Mouse (Mus musculus) right cerebral cortex, adult 2 months (tissue): ENCODE results near the gene Capn10.

ENCODE experiments used
- DNase-seq, 2 experiments: peaks; one replicate each; pipeline ENCODE4 v3.0.0; 2021 to 2022; ENCODE audit warnings: low spot score in 2 of 2

Gene Capn10

GRCm38 (mm10) chr1:92934182-92934827 is at the start of gene Capn10:
Gene Capn10, plus strand, starts transcription at chr1:92934376.
- DNase-seq, result peak; percentile 97 to 98

- DNase-seq, result no peak
Measured at GRCm38 (mm10) chr1:92888901-92889655, 45.1 kb upstream of the Capn10 start.

- no peak for DNase-seq
Measured at GRCm38 (mm10) chr1:92892791-92893190, 41.4 kb upstream of the Capn10 start.

- no peak for DNase-seq
Measured at GRCm38 (mm10) chr1:92893896-92894295, 40.3 kb upstream of the Capn10 start.

- DNase-seq, result peak; percentile 86 to 88
Measured at GRCm38 (mm10) chr1:92895089-92895488, 39.1 kb upstream of the Capn10 start.

- DNase-seq, result peak; percentile 66 to 83
Measured at GRCm38 (mm10) chr1:92902786-92903185, 31.4 kb upstream of the Capn10 start, which contains the start of gene Ankmy1. Gene Ankmy1, minus strand, starts transcription at chr1:92902906.

- DNase-seq, result peak in 1 of 2 experiments; percentile 40
Measured at GRCm38 (mm10) chr1:92903627-92904026, 30.5 kb upstream of the Capn10 start.

- DNase-seq, result no peak
Measured at GRCm38 (mm10) chr1:92905703-92906310, 28.4 kb upstream of the Capn10 start.

- peak; percentile 79 to 82 for DNase-seq
Measured at GRCm38 (mm10) chr1:92906779-92907631, 27.2 kb upstream of the Capn10 start, which contains the start of gene Dusp28. Gene Dusp28, plus strand, starts transcription at chr1:92906981.

- DNase-seq, result no peak
Measured at GRCm38 (mm10) chr1:92907632-92908360, 26.4 kb upstream of the Capn10 start.

- DNase-seq, result no peak
Measured at GRCm38 (mm10) chr1:92908664-92909063, 25.5 kb upstream of the Capn10 start.

- no peak for DNase-seq
Measured at GRCm38 (mm10) chr1:92909068-92909467, 25.1 kb upstream of the Capn10 start.

GRCm38 (mm10) chr1:92910239-92910885 is 23.8 kb upstream of the Capn10 start, which contains the start of gene Rnpepl1:
Gene Rnpepl1, plus strand, starts transcription at chr1:92910783.
- DNase-seq, result peak; percentile 72 to 75

- DNase-seq, result peak; percentile 71 to 74
Measured at GRCm38 (mm10) chr1:92910925-92911720, 23.1 kb upstream of the Capn10 start.

GRCm38 (mm10) chr1:92911721-92912138 is 22.4 kb upstream of the Capn10 start:
- DNase-seq, result no peak

- DNase-seq, result no peak
Measured at GRCm38 (mm10) chr1:92912286-92912685, 21.9 kb upstream of the Capn10 start.

- no peak for DNase-seq
Measured at GRCm38 (mm10) chr1:92914239-92914638, 19.9 kb upstream of the Capn10 start.

- no peak for DNase-seq
Measured at GRCm38 (mm10) chr1:92914993-92915392, 19.2 kb upstream of the Capn10 start.

GRCm38 (mm10) chr1:92916725-92917124 is 17.5 kb upstream of the Capn10 start:
- no peak for DNase-seq
